Mouse (Mus musculus): ENCODE measurements at regions not wholly inside any gene's neighbourhood (a gene's known extent, or its start where the extent isn't known, plus 50 kb on each side); places are given as distances from the start of the nearest gene placed in this dataset.

DNA sequence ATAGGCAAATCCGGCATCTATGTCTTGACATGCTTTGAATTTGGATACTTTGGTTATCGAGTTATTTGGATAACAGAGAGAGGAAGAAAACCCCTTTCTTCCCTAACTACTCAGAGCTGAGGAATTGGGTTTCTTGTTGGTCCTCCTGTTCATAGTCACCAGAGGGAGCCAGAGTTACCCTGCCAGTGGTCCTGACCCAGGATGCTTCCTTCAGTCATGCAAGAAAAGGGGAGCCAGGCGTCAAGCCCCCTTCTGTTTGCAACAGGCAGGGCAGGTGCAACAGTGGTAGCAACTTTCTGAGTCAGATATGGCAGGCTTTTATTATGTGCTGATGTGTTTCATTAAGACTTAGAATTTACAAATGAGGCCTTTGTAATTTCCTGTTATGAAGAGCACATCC lies 101.4 kb upstream of the B430305J03Rik start:
- DNase-seq (ENCODE audit: low read depth, low spot score), result no peak

DNA sequence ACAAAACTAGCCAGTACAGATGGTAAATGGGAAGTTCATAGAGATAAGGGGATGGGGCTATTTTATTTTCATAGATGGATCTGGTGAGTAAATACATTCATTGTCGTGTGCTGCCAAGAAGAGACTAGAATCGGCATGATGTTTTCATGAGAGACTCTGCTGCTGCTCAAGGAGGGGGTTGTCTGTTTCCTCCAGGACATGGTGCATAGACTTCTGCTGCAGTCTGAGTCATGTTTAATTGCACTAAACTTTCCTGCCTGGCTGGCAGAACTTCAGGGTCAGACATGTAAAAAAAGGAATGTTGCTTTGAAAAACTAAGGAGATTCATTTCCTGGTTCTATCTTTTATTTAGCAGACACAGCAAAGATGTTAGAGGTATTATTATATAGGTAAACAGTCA lies 100.9 kb upstream of the B430305J03Rik start:
- no peak for DNase-seq (ENCODE audit: low read depth, low spot score)

DNA sequence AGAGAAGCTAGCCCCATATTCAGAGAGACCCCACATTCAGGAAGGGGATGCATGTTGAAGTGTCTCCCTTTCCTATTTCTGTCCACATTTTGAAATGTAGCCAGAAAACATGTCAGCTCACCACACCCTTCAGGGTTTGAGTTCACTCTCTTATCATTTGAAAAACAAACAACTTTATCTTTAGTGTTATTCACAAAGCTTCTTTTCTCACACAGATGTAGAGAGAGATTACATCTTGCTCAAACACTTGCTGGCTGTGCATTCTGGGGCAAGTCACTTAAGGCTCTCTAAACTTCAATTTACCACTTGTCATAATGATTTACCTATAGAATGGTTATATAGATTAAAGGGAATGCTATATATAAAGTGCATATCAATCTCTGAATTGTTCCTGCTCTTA lies 94.3 kb upstream of the B430305J03Rik start:
- no peak for DNase-seq (ENCODE audit: low read depth, low spot score)

- DNase-seq (ENCODE audit: low read depth, low spot score), result peak; percentile 4
Measured at GRCm38 (mm10) chr3:61456598-61456997, 90.8 kb upstream of the B430305J03Rik start.

DNA sequence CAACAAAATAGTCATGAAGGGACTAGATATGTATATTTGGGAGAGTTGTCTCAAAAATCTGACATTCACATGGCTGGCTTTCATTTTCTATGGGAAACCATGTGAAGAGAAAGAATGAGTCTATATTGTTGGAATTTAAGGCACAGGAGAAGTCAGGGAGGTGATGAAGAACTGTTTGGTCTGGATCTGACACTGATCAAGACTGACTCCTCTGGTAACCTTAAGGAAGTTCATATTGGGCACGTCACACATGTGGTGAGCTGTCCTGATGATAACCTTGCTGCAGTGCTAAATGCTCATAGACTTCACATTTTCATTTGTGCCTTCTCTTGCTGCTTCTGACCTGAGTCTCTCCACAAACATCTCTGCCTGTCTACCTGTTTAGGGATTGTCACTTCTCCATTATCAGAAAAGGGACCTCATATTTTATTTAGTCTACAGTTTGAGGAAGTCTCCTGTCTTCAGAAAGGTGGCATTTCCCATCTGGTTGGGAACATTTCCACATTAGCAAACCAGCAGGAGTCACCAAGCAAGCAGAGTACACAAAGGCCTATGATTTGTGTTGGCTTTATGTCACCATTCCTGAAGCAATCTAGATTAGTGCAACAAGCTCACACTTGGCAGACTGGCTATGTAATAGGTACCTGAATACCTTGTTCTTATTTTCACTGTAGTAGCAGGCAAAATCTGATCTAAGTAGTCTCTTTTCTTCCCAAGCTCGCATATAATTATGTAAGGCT lies 76.4 kb upstream of the B430305J03Rik start:
- no peak for DNase-seq (ENCODE audit: low read depth, low spot score)

DNA sequence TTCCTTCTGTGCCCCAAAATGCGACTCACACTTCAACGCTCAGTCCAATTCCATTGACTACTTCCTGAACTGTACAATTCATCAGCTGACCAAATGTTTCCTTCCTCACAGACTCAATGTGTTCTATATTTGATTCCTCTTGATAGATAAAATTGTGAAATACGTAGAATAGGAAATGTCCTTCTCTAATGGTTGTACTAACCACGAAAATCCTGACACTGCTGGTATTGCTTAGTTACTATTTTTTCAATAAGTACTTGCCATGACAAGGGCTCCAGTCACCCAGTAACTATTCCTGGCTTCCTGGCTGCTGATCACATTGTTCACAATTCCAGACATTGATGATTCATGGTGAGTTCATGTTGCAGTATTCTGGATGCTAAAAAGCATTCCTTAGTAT lies 75.7 kb upstream of the B430305J03Rik start:
- peak; percentile 11 for DNase-seq (ENCODE audit: low read depth, low spot score)

DNA sequence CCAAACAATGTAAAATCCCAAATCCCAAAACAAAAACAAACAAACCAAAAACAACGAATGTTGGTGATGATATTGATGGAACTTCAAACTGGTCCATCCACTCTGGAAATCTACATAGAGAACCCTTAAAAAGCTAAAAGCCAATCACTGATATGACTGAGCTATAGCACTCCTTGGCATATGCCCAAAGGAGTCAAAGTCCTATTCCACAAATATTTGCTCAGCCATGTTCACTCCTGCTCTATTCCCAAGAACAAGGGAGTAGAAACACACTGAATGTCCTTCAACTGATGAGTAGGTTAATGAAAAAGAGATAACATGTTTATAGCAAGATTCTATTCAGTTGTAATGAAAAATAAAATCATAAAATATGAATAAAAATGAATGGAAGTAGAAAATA lies 63.0 kb upstream of the B430305J03Rik start:
- DNase-seq (ENCODE audit: low read depth, low spot score), result no peak

DNA sequence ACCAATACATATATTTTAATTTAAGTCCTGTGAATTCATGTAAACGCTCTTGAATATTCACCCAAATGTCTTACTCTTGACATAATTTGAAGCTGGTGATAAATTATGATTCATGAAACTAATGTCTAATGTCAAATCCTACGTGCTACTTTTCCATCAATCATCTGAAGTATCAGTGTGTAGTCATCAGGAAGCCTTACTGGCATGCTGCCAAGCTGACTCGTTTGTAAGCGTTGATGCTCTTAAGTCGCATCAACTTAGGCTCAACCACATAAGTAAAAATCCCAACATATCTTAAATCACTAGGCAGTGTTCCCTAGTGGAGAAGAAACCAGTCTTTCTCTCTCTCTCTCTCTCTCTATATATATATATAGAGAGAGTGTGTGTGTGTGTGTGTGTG lies 58.2 kb upstream of the B430305J03Rik start:
- no peak for DNase-seq (ENCODE audit: low read depth, low spot score)

DNA sequence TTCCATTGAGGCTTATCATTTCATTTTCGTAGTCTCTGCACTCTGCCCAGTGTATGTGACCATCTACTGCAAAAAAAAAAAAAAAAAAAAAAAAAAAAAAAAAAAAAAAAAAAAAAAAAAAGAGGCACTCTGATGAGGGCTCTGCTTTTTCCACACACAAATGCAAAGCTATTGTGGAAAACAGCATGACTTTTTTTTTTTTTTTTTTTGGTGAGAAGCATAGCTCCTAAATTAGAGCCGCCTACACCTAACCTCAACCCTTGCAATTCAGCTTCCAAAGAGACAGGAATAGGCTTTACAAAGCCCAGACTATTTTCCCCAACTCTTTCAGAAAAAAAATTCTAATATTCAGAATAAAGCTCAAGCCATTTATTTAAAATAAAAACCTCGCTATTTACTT lies 54.0 kb upstream of the B430305J03Rik start:
- DNase-seq (ENCODE audit: low read depth, low spot score), result no peak

DNA sequence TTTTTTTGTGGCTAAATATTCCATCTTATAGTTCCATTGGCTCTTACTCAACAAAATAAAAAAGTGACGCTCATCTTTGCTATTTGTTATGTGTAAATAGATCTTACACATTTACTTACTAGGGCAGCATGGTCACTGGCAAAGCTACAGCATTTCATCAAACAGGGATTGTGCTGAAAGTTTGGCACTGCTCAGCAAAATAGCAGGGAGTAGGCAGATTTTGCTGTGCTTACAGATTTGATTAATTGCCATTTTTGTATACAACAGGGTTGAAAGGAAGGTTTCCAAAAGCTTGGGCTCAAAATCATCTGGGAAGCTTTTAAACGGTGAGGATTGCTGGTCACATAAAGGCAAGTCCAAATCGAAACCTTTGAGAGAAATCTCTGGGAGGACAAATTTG lies 52.3 kb upstream of the B430305J03Rik start:
- DNase-seq (ENCODE audit: low read depth, low spot score), result no peak
